Mouse (Mus musculus) forebrain, embryonic 15.5 days (tissue): ENCODE results near the gene Garnl3. TPM values are rescaled to one million over a fixed set of nuclear protein-coding genes. Genes with fewer than 3 reads are reported as not detected.

ENCODE experiments used
- ATAC-seq: fragments of 200-750 bp; cut with Nextera tagmentation; replicated peaks from 2 replicates; pipeline ENCODE4 v1.8.0; 2017; ENCODE audit warnings: mild to moderate bottlenecking, moderate TSS enrichment, moderate library complexity
- H3K27ac ChIP-seq: fragments of 300-500 bp; sonication (generic); replicated peaks from 2 replicates; pipeline ENCODE4 v1.5.1; 2015; ENCODE audit warnings: mild to moderate bottlenecking, inconsistent platforms
- H3K27me3 ChIP-seq: fragments of 300-500 bp; sonication (generic); 2 replicates; pipeline ENCODE4 v1.6.1; 2015; ENCODE audit warnings: inconsistent platforms
- H3K36me3 ChIP-seq: fragments of 300-500 bp; sonication (generic); 2 replicates; pipeline ENCODE4 v1.6.1; 2015; ENCODE audit warnings: mild to moderate bottlenecking, inconsistent platforms
- H3K4me1 ChIP-seq: fragments of 300-500 bp; sonication (generic); 2 replicates; pipeline ENCODE4 v1.6.1; 2015; ENCODE audit warnings: inconsistent platforms
- H3K4me2 ChIP-seq: fragments of 300-500 bp; sonication (generic); replicated peaks from 2 replicates; pipeline ENCODE4 v1.6.1; 2015; ENCODE audit warnings: mild to moderate bottlenecking, inconsistent platforms
- H3K4me3 ChIP-seq: fragments of 300-500 bp; sonication (generic); 2 replicates; pipeline ENCODE4 v1.5.1; 2015; ENCODE audit warnings: mild to moderate bottlenecking, inconsistent platforms
- H3K9ac ChIP-seq: fragments of 300-500 bp; sonication (generic); replicated peaks from 2 replicates; pipeline ENCODE4 v1.6.1; 2015; ENCODE audit warnings: mild to moderate bottlenecking, inconsistent platforms
- H3K9me3 ChIP-seq: fragments of 300-500 bp; sonication (generic); 2 replicates; pipeline ENCODE4 v1.6.1; 2016; ENCODE audit warnings: inconsistent platforms
- WGBS: fragments of 180-500 bp; shearing (Covaris S2); methylation state at CpG from one replicate; pipeline ENCODE4 v1.1.7; 2015; ENCODE audit warnings: mixed read lengths; 5-methylcytosine and 5-hydroxymethylcytosine counted together
- polyA plus RNA-seq: library from polyadenylated mRNA; unstranded; fragments of >200 nt; fragmentation: Nextera tagmentation; extraction: Ambion mirVana; gene quantifications from 2 replicates; pipeline ENCODE4 v1.2.1, GENCODE M21; 2015

The Garnl3 gene
- 21.6 and 28.1 TPM in 2 replicates for polyA plus RNA-seq

GRCm38 (mm10) chr2:33131500-33132092 is at the start of gene Garnl3:
Garnl3 (minus strand) TSS chr2:33131654.
- Histone ChIP-seq H3K4me2 (peak within 1 kb of the TSS; percentile 98), H3K36me3 (peaks cover 7% of the 10 kb centered on the region; the same call in 1 of the 2 replicates), H3K4me3 (peak within 1 kb of the TSS; percentile 67), H3K9ac (peak within 1 kb of the TSS; percentile 72), H3K4me1 (peaks cover 23% of the 10 kb centered on the region), H3K9me3 (no peaks in the 10 kb centered on the region), H3K27ac (no peak within 1 kb of the TSS), H3K27me3 (0 out of 2 replicates have a peak, but pooled peaks cover 4% of the 10 kb centered on the region)
- ATAC-seq, result peak; percentile 30
- WGBS, result under 1% methylated on average over 22 of the region's 22 CpGs

GRCm38 (mm10) chr2:33179930-33180630 is 48.6 kb upstream of the Garnl3 start:
- H3K9ac ChIP-seq, result no peak overlapping the region
- no peak overlapping the region for H3K4me2 ChIP-seq
- peak overlapping the region; percentile 67 for H3K27ac ChIP-seq
- H3K4me3 ChIP-seq, result no peak overlapping the region
- peak; percentile 23; the same call in 1 of the 2 replicates for ATAC-seq
- no peaks in the 10 kb centered on the region for H3K27me3 ChIP-seq
- WGBS, result 23% methylated on average over 16 of the region's 16 CpGs
- H3K4me1 ChIP-seq, result peaks cover 36% of the 10 kb centered on the region
- H3K9me3 ChIP-seq, result no peaks in the 10 kb centered on the region
- no peaks in the 10 kb centered on the region for H3K36me3 ChIP-seq

GRCm38 (mm10) chr2:33179171-33179929 is 47.9 kb upstream of the Garnl3 start:
- Histone ChIP-seq H3K4me1 (peaks cover 32% of the 10 kb centered on the region), H3K9me3 (no peaks in the 10 kb centered on the region), H3K27ac (peak overlapping the region; percentile 67), H3K9ac (0 out of 2 replicates have a peak overlapping the region, but pooled peaks have one; percentile 16), H3K4me2 (no peak overlapping the region), H3K4me3 (no peak overlapping the region), H3K27me3 (no peaks in the 10 kb centered on the region), H3K36me3 (no peaks in the 10 kb centered on the region)
- ATAC-seq, result 0 out of 2 replicates have a peak, but pooled peaks have one; percentile 23
- WGBS, result 24% methylated on average over 14 of the region's 14 CpGs

- peaks cover 28% of the 10 kb centered on the region for H3K4me1 ChIP-seq
- H3K9ac ChIP-seq, result no peak overlapping the region
- 54% methylated on average over 11 of the region's 11 CpGs for WGBS
- H3K4me3 ChIP-seq, result no peak overlapping the region
- peak; percentile 65 for ATAC-seq
- H3K36me3 ChIP-seq, result 0 out of 2 replicates have a peak, but pooled peaks cover 6% of the 10 kb centered on the region
- no peaks in the 10 kb centered on the region for H3K9me3 ChIP-seq
- peak overlapping the region; percentile 67; the same call in 1 of the 2 replicates for H3K27ac ChIP-seq
- no peak overlapping the region for H3K4me2 ChIP-seq
- H3K27me3 ChIP-seq, result no peaks in the 10 kb centered on the region
Observed at GRCm38 (mm10) chr2:33178243-33178932, 46.9 kb upstream of the Garnl3 start.

- no peak for ATAC-seq
- no peaks in the 10 kb centered on the region for H3K27me3 ChIP-seq
- peaks cover 28% of the 10 kb centered on the region for H3K4me1 ChIP-seq
- H3K36me3 ChIP-seq, result peaks cover 12% of the 10 kb centered on the region
- no peaks in the 10 kb centered on the region for H3K9me3 ChIP-seq
- 87% methylated on average over 12 of the region's 12 CpGs for WGBS
- H3K9ac ChIP-seq, result no peak overlapping the region
- no peak overlapping the region for H3K27ac ChIP-seq
- H3K4me2 ChIP-seq, result no peak overlapping the region
- H3K4me3 ChIP-seq, result no peak overlapping the region
Observed at GRCm38 (mm10) chr2:33177443-33178242, 46.2 kb upstream of the Garnl3 start.

GRCm38 (mm10) chr2:33176921-33177320 is 45.5 kb upstream of the Garnl3 start:
- WGBS, result 54% methylated on average over 2 of the region's 2 CpGs
- Histone ChIP-seq H3K27me3 (no peaks in the 10 kb centered on the region), H3K9me3 (no peaks in the 10 kb centered on the region), H3K4me3 (no peak overlapping the region), H3K9ac (no peak overlapping the region), H3K27ac (no peak overlapping the region), H3K4me1 (peaks cover 28% of the 10 kb centered on the region), H3K36me3 (peaks cover 15% of the 10 kb centered on the region), H3K4me2 (no peak overlapping the region)
- ATAC-seq, result no peak

GRCm38 (mm10) chr2:33176516-33176915 is 45.1 kb upstream of the Garnl3 start:
- H3K4me3 ChIP-seq, result no peak overlapping the region
- no peak overlapping the region for H3K9ac ChIP-seq
- H3K27ac ChIP-seq, result no peak overlapping the region
- H3K36me3 ChIP-seq, result peaks cover 15% of the 10 kb centered on the region
- no peak for ATAC-seq
- 46% methylated on average over 7 of the region's 7 CpGs for WGBS
- no peaks in the 10 kb centered on the region for H3K27me3 ChIP-seq
- no peak overlapping the region for H3K4me2 ChIP-seq
- H3K4me1 ChIP-seq, result peaks cover 28% of the 10 kb centered on the region
- H3K9me3 ChIP-seq, result no peaks in the 10 kb centered on the region

- Histone ChIP-seq H3K4me3 (no peak overlapping the region), H3K27me3 (no peaks in the 10 kb centered on the region), H3K4me1 (peaks cover 18% of the 10 kb centered on the region), H3K9me3 (no peaks in the 10 kb centered on the region), H3K36me3 (peaks cover 20% of the 10 kb centered on the region), H3K9ac (no peak overlapping the region), H3K4me2 (no peak overlapping the region), H3K27ac (no peak overlapping the region)
- no peak for ATAC-seq
- 86% methylated on average over 7 of the region's 7 CpGs for WGBS
Observed at GRCm38 (mm10) chr2:33173686-33174085, 42.2 kb upstream of the Garnl3 start.

GRCm38 (mm10) chr2:33173126-33173525 is 41.7 kb upstream of the Garnl3 start:
- Histone ChIP-seq H3K4me2 (no peak overlapping the region), H3K27ac (no peak overlapping the region), H3K4me1 (peaks cover 12% of the 10 kb centered on the region), H3K27me3 (no peaks in the 10 kb centered on the region), H3K9ac (no peak overlapping the region), H3K9me3 (no peaks in the 10 kb centered on the region), H3K36me3 (peaks cover 20% of the 10 kb centered on the region), H3K4me3 (no peak overlapping the region)
- ATAC-seq, result no peak
- 82% methylated on average over 10 of the region's 10 CpGs for WGBS

GRCm38 (mm10) chr2:33170777-33171565 is 39.5 kb upstream of the Garnl3 start:
- ATAC-seq, result peak; percentile 80
- WGBS, result 23% methylated on average over 10 of the region's 10 CpGs
- peak overlapping the region; percentile 56 for H3K27ac ChIP-seq
- H3K9ac ChIP-seq, result no peak overlapping the region
- H3K4me3 ChIP-seq, result no peak overlapping the region
- H3K4me1 ChIP-seq, result peaks cover 12% of the 10 kb centered on the region
- no peak overlapping the region for H3K4me2 ChIP-seq
- no peaks in the 10 kb centered on the region for H3K27me3 ChIP-seq
- no peaks in the 10 kb centered on the region for H3K9me3 ChIP-seq
- H3K36me3 ChIP-seq, result peaks cover 26% of the 10 kb centered on the region
